Mouse (Mus musculus) ES-E14 (cell line): Measurements from ENCODE around the gene Adgre4.

Experiments used
- MAFK ChIP-seq: IDR thresholded peaks from 2 replicates; pipeline ENCODE4 v1.6.1; 2014; ENCODE audit warnings: mild to moderate bottlenecking, low read depth, low read length, inconsistent platforms; ENCODE audit not compliant: insufficient read depth
- ZC3H11A ChIP-seq: IDR thresholded peaks from 2 replicates; pipeline ENCODE4 v1.6.1; 2012; ENCODE audit warnings: low read depth, mild to moderate bottlenecking, inconsistent platforms, low read length, borderline replicate concordance

- TF ChIP-seq ZC3H11A (no peak), MAFK (no peak)
Measured at GRCm38 (mm10) chr17:55711984-55712811, 37.6 kb upstream of the Adgre4 start, which contains the start of gene Pot1b.
